Mouse (Mus musculus) cerebellum, adult 2 months (tissue): ENCODE data around the gene Mthfsd.

Source experiments
- CTCF ChIP-seq: fragments of 200-500 bp; IDR thresholded peaks from 2 replicates; pipeline ENCODE4 v1.5.1; 2011; ENCODE audit warnings: low read depth, mild to moderate bottlenecking, control low read depth, low read length, moderate library complexity, borderline replicate concordance; ENCODE audit not compliant: insufficient read depth
- POLR2A ChIP-seq: fragments of 200-500 bp; IDR thresholded peaks from 2 replicates; pipeline ENCODE4 v1.6.1; 2011; ENCODE audit warnings: low read length, control low read depth, borderline replicate concordance; ENCODE audit not compliant: insufficient read depth

DNA sequence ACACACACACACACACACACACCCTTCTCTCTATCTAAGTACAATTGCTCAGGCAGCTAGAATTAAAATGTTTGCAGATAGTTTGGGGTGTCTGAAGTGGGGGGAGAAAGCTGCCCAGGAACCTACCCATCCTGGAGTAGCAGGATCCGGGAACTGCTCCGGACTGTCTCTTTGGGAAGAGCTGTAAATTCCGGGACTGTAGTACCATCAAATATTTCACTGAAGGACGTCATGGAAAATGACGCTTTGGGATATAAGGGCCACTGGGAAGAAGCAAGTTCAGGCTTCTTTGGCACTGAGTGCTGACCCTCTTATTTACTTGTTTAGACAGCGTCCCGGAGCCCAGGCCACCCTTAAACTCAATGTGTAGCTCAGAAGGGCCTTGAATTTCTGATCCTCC, 29.0 kb downstream of the Mthfsd start:
- TF ChIP-seq CTCF = no peak
- no peak for TF ChIP-seq POLR2A
